Mouse (Mus musculus) urinary bladder, adult 2 months (tissue): ENCODE measurements around the gene Dchs1. TPM values are rescaled to one million over a fixed set of nuclear protein-coding genes. Genes with fewer than 3 reads are reported as not detected.
"Not testable (repeated sequence)": the region's sequence is repeated elsewhere in the genome, so short reads cannot be mapped to it uniquely, and the experiment has no call there.

Experiments used
- DNase-seq: peaks from one replicate; pipeline ENCODE4 v3.0.0; 2022; ENCODE audit warnings: low spot score
- polyA plus RNA-seq: library from polyadenylated mRNA; depleted of rRNA; stranded (reverse); fragments of >200 nt; gene quantifications from 2 replicates; pipeline ENCODE4 v1.2.3, GENCODE M21; 2012

Dchs1 gene
- polyA plus RNA-seq, 1 experiment: 4.4 TPM

DNA sequence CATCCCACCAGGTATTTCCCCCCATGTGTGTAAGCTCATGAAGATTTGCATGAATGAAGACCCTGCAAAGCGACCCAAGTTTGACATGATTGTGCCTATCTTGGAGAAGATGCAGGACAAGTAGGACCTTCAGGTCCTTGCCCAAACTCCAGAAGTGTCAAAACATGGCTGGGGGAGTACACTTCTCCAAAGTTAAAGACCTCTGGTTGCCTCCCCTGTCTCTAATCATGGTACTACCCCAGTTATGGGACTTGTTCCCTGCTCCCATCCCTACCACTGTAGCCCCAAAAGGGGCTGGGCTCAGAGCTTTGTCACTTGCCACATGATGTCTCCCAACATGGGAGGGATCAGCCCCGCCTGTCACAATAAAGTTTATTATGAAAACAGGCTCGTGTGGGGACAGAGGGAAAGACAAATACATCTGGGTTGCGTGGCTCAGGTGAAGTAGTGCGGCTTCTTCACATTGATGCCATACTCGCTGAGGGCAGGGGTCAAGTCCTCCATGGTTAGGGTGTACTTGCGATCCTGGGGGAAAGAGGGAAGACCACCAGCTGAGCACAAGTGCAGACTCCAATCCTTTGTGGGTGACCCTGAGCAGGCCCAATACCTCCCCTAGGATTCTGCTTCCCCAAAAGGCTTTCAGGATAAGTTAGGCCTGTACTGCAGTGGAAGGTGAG is 44.8 kb downstream of the Dchs1 start:
- DNase-seq: not testable (repeated sequence)

DNA sequence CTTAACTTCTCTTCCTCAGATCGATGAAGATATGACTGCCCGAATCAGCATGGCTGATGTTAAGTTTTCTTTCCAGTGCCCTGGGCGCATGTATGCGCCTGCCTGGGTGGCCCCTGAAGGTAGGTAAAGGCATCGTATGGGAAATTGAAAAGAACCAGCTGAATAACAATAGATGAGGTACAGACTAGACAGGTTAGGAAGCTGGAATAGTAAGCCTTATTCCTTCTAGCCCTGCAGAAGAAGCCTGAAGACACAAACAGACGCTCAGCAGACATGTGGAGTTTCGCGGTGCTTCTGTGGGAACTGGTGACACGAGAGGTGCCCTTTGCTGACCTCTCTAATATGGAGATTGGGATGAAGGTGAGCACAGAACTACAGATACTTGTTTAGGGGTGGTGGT is 45.5 kb downstream of the Dchs1 start:
- no peak for DNase-seq

DNA sequence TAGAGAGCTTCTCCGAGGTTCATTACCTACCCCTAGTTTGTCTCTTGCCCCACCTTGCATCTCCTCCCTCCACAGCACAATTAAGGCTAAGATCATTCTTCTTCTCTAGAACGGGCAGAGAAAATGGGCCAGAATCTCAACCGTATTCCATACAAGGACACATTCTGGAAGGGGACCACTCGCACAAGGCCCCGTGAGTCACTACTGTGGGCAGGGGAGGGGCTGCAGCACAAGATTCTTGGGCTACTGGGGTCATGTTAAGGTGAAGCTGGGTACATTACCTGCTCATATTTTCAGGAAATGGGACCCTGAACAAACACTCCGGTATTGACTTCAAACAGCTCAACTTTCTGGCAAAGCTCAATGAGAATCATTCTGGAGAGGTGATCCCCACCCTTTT is 46.6 kb downstream of the Dchs1 start:
- no peak for DNase-seq

DNA sequence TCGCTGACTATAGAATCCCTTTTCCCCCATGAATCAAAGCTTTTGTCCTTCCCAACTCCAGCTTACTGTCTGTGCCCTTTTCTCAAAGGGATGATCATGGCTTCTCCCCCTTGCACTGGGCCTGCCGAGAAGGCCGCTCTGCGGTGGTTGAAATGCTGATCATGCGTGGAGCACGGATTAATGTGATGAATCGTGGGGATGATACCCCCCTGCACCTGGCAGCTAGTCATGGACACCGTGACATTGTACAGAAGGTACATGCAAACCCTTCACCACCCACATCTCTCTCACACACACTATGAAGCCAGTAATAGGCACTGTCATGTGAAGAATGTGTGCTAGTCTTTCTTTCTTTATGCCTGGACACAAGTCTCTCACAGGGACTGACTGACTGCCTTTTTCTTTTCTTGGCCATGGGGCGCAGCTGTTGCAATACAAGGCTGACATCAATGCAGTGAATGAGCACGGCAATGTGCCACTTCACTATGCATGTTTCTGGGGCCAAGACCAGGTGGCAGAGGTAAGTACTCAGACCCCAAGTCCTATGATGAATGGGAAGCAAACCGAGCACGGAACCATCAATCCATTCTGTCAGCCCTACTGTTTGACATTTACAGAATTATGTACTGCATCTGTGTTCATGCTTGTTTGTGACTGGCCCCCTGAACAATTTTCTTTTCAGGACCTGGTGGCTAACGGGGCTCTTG is 47.2 kb downstream of the Dchs1 start:
- no peak for DNase-seq

DNA sequence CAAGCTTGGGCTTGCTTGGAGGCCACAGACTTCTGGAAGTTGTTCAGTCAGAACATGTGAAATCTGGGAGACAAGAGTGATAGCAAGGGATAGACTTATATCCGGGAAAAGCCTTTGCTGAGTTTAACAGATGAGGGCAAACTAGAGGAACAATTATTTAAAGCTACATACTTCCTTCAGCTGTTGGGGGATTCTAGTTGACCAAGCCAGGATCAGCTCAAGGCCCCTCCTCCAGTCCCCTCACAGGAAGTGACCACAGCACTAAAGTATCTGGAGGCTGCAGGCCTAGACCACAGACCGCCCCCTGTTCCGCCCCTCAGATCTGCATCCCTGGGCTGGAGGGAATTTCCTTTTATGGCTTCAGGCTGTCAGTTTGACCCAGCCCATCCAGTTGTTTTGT is 48.5 kb downstream of the Dchs1 start:
- DNase-seq: no peak

DNA sequence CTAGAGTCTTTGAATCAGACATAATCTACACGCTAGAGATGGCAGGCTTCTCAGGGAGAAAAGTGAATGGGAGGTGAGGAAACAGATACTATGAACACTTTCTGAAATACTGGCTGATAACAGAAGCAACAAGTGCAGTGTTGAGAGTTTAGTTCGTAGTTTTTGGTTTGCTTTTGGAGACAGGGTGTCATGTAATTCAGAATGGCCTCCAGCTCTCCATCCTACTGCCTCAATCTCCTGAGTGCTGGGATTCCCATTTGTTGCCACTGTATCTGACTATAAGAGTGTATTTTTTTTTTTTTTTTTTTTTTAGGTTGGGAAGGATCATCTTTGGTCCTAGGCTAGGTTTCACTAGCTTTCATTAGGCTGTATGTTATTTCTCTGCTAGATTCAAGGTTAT is 49.2 kb downstream of the Dchs1 start:
- DNase-seq: no peak

DNA sequence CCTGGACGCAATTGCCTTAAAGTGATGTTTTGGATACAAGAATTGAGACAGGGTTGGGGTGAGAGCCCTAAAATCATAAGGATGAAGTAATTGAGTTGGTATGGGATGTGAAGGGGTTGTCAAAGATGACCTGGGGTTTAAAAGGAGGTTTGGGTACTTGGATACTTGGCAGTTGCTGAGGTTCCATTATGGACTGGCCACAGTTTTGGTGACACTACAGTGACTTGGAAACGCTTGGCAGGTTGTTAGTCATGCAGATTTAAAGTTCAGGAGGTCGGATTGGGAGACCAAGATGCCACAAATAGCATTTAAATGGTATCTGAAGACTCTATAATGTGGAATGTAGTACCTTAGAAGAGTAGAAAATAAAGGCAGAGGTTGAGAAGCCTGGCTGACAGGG is 49.8 kb downstream of the Dchs1 start:
- no peak for DNase-seq

DNA sequence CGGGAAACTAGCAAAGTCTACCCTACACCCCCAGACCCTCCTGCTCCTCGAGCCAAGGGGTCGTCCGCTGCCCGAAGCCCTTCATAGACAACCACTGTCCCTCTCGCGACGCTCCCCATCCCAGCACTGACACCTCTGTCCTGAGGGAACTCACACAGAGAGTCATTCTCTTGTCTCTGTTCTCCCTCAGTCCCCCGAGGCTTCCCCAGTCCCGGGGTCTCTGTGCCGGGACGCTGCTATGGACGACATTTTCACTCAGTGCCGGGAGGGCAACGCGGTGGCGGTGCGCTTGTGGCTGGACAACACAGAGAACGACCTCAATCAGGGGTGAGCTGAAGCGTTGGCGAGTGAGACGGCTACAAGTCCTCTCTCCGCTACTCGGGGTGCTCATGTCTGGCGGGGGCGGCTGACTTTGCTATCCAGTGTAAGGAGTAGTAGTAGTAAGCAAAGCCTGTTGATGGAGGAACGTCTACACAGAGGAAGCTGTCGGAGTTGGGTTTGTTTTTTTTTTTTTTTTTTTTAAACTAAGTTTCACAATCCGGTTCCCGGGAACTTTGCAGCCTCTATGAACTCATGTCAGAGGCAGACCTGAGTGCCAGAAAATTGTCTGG is 50.4 kb downstream of the Dchs1 start, which contains the start of gene Rrp8:
Gene Rrp8, minus strand, starts transcription at position 475 of the 611 bp plus-strand sequence.
- DNase-seq: peak; percentile 57

DNA sequence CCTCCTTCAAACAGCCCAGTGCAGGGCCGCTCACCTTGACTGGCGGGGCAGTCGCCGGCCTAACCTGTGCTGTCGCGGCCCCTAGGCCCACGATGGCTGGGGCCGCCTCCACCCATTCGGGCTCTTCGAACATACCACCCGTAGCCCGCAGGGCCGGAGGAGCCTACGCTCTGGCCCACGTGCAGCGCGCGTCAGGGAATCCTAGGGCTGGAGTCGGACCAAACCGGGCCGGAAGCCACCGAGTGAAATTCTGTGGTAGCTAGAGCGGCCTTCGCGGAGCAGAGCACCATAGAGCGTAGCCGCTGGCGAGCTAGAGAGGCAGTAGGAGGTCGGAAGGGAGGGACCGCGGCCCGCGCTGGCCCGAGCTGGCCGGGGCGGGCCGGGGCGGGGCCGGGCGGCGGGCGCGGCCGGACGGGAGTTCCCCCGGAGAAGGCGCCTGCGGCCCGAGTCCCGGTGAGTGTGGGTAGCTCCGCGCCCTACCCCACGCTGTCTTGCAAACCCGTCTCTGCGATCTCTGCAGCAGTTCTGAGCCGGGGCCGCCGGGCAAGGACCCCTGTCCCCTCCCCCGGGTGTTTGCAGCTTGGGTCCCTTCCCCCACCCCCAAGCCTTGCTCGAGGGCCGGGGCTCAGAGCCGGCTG is 51.1 kb downstream of the Dchs1 start, which contains the start of gene Ilk:
Gene Ilk, plus strand, starts transcription at position 329 of the 638 bp plus-strand sequence.
- peak; percentile 91 for DNase-seq

DNA sequence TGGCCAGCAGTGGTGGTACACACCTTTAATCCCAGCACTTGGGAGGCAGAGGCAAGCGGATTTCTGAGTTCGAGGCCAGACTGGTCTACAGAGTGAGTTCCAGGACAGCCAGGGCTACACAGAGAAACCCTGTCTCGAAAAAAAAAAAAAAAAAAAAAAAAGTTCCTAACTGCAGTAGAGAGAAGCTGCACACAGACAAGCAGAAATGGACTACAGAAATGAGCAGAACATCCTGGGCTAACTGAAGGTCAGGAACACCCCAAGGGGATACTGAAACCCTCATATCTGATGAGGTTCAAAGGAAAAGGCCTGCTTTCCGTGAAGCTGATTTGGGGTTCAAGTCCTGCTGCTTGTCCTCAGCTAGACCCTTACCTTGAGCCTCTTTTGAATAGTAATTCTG is 52.0 kb downstream of the Dchs1 start:
- DNase-seq: not testable (repeated sequence)

DNA sequence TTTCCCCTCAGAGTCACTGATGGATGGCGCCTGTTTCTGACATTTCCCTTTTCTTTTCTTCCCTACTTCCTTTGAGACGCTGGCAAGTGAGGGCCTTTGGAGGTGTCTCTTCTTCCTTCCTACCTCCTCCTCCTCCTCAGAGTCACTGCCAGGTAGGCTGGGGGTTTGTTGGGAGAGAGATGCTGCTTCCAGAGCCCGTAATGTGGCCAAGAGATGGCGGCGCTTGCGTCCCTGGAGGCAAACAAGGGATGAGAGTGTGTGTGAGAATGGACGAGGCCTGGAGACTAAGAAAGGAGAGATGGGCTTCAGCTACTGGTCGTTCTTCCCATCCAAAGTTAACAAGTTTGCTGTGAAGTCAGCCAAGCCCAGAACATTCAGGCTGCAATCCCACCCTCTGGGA is 52.6 kb downstream of the Dchs1 start:
- DNase-seq: no peak

DNA sequence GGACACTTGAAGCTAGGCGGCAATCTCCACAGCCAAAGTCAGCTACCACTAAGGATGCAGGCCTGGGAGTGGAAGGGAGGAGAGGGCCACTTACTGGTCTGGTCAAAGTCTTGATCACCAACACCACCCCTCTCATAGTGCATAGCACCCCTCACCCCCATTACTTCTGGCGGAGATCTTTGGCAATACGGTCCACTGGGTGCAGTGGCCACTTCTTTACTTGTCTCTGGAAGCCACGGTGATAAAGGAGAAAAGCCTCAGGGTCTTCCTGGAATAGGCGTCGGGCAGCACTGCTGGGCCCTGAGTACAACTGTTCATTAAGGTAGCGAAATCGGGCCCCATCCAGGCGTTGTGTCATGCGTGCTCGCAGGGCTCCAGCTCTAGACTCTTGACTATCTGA is 53.6 kb downstream of the Dchs1 start:
- no peak for DNase-seq

DNA sequence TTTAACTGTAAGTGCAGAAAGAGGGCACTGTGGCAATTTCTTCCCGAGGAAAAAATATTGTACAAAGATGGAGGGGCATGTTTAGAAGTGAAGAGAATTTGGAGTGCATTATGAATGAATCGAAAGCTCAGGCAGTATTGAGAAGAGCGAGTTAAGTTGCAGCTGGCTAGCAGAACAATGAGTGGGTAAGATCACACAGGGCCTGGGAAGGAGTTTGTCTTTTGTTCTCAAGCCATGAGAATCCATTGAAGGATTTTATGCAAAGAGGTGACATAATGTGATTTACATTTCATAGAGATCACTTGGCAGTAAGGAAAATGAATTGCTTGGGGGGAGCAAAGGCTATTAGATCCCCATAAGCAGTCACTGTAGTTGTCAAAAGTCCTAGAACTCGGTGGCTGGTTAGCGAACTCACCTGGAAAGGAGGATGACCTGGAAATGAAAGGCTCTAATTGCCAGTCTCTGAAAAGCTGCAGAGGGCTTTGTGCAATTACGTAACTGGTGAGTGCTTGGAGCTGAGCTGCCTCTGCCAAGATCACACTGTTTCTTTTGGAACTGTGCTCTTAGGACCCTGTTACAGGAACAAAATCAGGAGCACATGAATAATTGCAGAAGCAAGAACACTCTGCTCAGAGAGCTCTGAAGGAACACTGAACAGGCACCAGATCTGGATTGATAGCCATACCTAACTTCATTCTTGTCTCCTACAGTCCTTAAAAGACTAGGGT is 58.6 kb downstream of the Dchs1 start:
- DNase-seq: no peak

DNA sequence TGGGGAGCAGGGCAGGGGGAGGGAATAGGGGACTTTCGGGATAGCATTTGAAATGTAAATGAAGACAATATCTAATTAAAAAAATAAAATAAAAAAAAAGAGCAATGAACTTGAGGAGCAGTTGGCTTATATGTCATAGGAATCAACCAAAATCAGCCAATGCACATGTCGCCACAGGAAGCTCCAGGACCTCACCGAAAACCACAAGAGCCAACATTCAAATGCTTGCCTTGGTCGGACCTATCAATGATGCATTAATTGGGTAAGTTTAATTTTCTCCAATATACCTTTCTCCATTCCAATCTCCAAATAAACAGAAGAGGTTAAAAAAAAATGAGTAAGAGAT is 60.5 kb downstream of the Dchs1 start:
- no peak for DNase-seq

DNA sequence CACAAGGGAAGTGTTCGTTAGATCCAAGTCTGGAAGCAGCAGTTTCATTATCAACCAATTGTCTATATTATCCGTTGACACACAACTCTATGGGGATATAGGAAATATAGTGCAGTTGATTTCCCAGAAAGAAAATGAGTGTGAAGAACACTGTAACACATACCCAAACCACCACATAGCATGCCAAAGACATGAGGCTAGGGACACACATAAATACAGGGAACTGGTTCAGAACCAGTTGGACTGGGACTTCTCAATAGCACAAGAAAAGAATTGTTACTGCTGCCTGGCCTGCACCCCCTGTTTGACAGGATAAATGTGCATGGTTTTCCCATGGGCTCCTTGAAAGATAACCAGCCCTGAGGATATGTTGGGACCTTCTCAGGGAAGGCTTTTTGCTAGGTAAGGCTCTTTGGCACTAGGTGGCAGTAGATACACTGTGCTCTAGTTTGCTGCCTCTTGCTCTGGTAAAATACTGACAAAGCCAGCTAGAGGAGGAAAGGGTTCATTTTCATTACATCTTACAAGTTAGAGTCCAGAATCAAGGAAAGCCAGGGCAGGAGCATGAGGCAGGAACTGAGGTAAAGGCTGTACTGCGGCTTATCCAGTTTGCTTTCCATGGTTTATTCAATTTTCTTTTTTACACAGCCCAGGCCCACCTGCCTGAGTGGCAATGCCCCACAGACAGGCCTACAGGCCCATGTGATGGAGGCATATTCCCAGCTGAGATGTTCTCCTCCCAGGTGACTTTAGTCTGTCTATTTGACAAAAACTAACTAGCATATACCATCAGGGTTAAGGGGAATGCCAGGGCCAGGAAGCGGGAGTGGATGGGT is 61.1 kb downstream of the Dchs1 start:
- DNase-seq: no peak

DNA sequence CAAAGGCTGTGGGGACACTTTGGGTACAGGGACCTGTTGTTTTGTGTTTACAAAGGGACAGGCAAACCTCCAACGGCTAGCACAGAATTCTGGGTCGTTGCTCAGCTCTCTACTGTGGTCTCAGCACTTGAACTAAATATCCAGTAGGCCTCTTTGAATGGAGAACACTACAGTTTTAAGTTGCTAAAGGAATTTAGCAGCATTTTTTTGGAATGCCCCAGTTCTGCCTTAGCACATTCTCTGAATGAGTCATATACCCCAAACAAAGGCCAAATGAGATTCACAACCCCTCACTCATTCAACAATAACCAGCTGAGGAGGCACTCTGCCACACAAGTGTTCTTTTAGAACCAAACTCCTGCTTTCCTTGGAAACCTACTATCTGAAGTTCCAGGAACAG is 65.5 kb downstream of the Dchs1 start:
- DNase-seq: no peak

DNA sequence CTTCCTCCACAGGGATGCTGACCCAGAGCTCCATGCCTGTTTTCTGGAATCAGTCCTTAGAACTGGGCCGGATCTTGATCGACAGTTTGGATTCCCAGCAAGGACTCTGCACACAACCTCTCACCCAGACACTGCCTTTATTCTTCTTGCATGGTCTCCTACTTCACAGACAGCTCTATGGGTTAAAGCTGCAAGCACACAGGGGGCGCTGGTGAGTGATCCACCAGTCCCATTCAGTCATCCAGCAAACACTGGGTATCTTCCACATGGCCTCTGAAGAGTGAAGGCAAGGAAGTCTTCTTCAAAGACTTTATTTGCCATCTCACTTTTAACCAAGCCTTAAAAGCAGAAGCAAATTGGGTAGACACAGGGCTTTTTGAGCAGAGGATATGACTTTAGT is 72.1 kb downstream of the Dchs1 start:
- DNase-seq: no peak

DNA sequence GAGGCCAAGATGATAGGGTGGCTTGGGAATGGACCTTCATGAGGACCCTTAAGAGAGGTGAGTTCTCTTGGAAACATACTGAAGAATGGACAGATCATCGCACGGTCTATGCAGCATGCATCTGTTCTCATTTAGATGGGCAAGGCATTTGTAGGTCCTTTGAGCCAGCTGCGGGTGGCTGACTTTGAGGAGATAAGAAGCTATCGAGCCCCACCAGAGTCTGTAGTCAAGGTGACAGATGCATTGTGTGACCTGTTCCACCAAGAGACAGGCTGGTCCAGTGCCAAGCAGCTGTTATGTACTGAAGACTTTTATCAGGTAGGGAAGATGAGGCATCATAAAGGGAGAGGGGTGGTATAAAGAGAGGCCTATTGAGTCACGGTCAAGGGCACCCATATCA is 78.7 kb downstream of the Dchs1 start:
- DNase-seq: no peak

DNA sequence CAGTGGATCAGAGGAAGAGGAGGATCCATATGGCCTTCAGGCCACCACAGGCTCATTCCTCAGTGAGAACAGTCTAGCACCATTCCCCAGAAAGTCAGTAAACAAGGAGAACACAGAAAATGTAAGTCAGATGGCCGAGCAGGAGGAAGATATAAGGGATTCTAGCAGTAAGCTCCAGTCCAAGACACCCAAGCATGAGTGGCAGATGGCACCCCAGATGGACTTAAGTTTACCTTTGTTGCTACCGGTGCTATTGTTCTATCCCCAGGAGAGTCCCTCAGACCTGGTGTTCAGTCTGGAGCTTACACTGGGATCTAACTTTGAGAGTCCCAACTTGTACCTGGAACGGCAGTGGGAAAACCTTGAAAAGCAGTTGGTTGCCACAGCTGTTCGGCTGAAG is 83.6 kb downstream of the Dchs1 start:
- no peak for DNase-seq

DNA sequence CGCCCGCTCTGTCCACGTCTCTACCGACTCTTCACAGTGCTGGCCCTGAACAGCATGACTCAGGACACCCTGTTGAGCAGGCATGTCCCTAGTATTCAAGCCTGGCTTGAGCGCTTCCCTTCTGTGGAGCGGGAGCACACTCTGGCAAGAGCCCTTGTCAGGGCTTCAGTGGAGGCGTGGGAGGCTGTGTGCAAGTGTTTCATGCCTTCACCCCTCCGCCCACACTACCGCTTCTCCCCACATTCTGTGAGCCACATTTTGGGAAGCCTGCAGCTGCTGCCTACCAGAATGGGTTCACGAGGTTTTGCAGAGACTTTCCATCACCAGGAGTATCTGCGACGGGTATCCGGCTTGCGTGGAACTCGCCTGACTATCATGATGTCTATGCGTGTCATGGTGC is 84.3 kb downstream of the Dchs1 start:
- DNase-seq: no peak
